Mouse (Mus musculus): Measurements from ENCODE around the gene Chrm4. TPM values are rescaled to one million over a fixed set of nuclear protein-coding genes. Genes with fewer than 3 reads are reported as not detected.

Chrm4 gene
- total and polyA plus RNA-seq, 2 experiments = not detected

DNA sequence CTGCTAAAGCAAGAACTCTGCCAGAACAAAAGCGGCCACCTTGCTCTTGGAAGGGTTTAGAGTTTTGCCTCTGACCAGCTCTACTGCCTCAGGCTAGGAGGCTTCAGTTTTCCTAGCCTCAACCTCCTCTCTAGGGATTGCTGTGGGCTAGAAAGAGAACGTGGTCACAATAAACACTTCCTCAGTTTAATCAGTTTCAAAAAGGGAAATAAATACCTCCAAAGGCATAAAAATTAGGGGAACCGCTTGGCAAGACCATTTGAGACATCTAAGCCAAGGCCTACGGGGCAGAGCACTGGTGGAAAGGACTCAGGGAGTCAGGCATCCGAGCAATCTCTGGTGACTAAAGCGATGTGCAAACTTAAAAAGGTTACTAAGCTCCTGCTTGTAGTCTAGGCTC, 28.8 kb downstream of the Chrm4 start:
- TF ChIP-seq CTCF (IDR thresholded peaks at IDR 0.05; ENCODE audit: low read depth, low read length) (no peak), POLR2A (IDR thresholded peaks at IDR 0.05; ENCODE audit: extremely low read depth, insufficient read depth, low read length) (no peak)
- no peak overlapping the region for H3K4me3 ChIP-seq (ENCODE audit: insufficient read depth, low read depth, low read length)
- no peak overlapping the region for H3K27ac ChIP-seq (replicated peaks; ENCODE audit: insufficient read depth, low read depth, low read length)
- no peaks in the 10 kb centered on the region for H3K27me3 ChIP-seq (ENCODE audit: control insufficient read depth, insufficient read depth, low read length)
- peaks cover 29% of the 10 kb centered on the region for H3K4me1 ChIP-seq (ENCODE audit: control insufficient read depth, insufficient read depth, low read length)
- H3K79me2 ChIP-seq (ENCODE audit: control insufficient read depth, insufficient read depth, low read length) = peaks cover 40% of the 10 kb centered on the region; the same call in 1 of the 2 replicates
- no peaks in the 10 kb centered on the region for H3K36me3 ChIP-seq (ENCODE audit: control insufficient read depth, insufficient read depth, low read length)
- no peak overlapping the region for H3K9ac ChIP-seq (ENCODE audit: low read depth, low read length)
- 74% methylated on average over 6 of the region's 6 CpGs for WGBS
- no peak for DNase-seq (ENCODE audit: extremely low read depth, low read depth, low spot score)

DNA sequence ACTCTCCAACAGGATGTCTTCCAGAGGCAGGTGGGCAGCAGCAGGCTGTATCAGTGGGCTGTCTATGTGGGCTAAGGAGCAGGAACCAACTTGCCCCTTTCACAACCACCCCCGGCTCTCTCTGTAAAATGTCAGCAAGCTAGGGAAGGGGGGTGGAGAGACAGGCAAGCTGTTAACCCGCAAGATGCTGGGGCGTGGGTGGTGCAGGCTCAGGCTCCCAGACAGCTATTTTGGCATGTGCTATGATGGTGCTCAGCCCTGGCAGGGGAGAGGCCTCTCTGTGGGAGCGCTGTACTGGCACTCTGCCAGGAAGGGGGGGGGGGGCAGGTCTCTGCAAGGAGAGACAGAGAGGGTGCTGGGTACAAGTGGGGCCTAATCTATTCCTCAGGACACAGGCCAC, 30.0 kb downstream of the Chrm4 start:
- DNase-seq (ENCODE audit: extremely low read depth, low read depth, low spot score) = no peak
- 22% methylated on average over 4 of the region's 4 CpGs for WGBS
- Histone ChIP-seq H3K79me2 (ENCODE audit: control insufficient read depth, insufficient read depth, low read length) (peaks cover 48% of the 10 kb centered on the region; the same call in 1 of the 2 replicates), H3K27ac (replicated peaks; ENCODE audit: insufficient read depth, low read depth, low read length) (no peak overlapping the region), H3K4me1 (ENCODE audit: control insufficient read depth, insufficient read depth, low read length) (peaks cover 34% of the 10 kb centered on the region), H3K36me3 (ENCODE audit: control insufficient read depth, insufficient read depth, low read length) (no peaks in the 10 kb centered on the region), H3K4me3 (ENCODE audit: insufficient read depth, low read depth, low read length) (no peak overlapping the region), H3K27me3 (ENCODE audit: control insufficient read depth, insufficient read depth, low read length) (no peaks in the 10 kb centered on the region), H3K9ac (ENCODE audit: low read depth, low read length) (no peak overlapping the region)
- TF ChIP-seq CTCF (IDR thresholded peaks at IDR 0.05; ENCODE audit: low read depth, low read length) (no peak), POLR2A (IDR thresholded peaks at IDR 0.05; ENCODE audit: extremely low read depth, insufficient read depth, low read length) (no peak)

DNA sequence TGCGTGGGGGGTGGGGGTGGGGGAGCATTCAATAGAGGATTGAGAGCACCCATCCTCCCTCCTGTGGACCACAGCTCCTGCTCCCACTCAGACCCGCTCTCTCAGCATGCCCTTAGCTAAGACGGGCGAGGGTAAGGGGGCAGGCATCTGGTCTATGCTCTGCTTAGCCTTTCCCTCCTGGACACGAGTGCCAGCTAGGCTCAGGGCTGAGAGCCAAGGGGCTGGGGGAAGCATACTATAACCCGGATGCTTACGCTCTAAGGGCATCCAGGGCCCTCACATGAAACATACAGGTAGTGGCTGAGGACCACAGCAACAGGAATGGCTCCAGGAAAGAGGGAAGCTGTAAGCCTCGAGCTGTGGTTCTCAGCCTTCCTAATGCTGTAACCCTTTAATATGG, 31.0 kb downstream of the Chrm4 start:
- Histone ChIP-seq H3K27me3 (ENCODE audit: control insufficient read depth, insufficient read depth, low read length) (no peaks in the 10 kb centered on the region), H3K9ac (ENCODE audit: low read depth, low read length) (no peak overlapping the region), H3K36me3 (ENCODE audit: control insufficient read depth, insufficient read depth, low read length) (no peaks in the 10 kb centered on the region), H3K4me1 (ENCODE audit: control insufficient read depth, insufficient read depth, low read length) (peaks cover 40% of the 10 kb centered on the region), H3K4me3 (ENCODE audit: insufficient read depth, low read depth, low read length) (no peak overlapping the region), H3K79me2 (ENCODE audit: control insufficient read depth, insufficient read depth, low read length) (peaks cover 47% of the 10 kb centered on the region; the same call in 1 of the 2 replicates), H3K27ac (replicated peaks; ENCODE audit: insufficient read depth, low read depth, low read length) (no peak overlapping the region)
- 83% methylated on average over 8 of the region's 8 CpGs for WGBS
- TF ChIP-seq POLR2A (IDR thresholded peaks at IDR 0.05; ENCODE audit: extremely low read depth, insufficient read depth, low read length) (no peak), CTCF (IDR thresholded peaks at IDR 0.05; ENCODE audit: low read depth, low read length) (no peak)
- no peak for DNase-seq (ENCODE audit: extremely low read depth, low read depth, low spot score)

DNA sequence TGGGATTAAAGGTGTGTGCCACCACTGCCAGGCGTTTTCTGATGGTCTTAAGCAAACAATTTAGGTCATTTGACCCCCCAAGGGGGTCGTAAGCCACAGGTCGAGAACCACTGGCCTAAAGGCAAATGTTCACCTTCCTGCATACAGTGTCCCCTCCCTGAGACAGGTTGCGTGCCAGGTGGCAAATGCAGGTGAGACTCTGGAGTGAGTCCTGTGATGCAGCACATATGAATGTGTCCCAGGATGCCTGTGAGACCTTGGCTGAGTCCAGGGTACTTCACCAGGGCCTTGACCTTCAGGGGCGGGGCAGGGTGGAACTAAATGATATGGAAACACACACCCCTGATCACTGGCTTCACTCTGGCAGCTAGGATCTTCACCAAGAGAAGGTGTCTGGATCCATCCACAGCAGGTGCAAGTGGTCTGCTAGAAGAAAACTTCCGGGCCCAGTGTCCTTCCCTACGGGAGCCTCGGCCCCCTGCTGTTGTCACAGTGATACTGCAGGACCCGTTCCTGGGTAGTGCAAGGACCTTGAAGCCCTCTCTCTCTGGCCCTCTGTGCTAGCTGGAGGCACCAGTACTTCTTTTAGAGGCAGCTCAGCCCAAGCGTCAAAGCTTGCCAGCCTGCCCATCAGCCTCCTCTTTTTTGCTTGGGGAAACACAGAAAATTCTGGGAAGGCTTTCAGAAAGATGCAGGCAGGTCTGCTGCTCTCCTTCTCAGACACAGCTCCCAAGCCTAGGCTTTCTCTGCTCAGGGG, 31.8 kb downstream of the Chrm4 start:
- Histone ChIP-seq H3K27ac (replicated peaks; ENCODE audit: insufficient read depth, low read depth, low read length) (no peak overlapping the region), H3K9ac (ENCODE audit: low read depth, low read length) (no peak overlapping the region), H3K27me3 (ENCODE audit: control insufficient read depth, insufficient read depth, low read length) (no peaks in the 10 kb centered on the region), H3K4me3 (ENCODE audit: insufficient read depth, low read depth, low read length) (no peak overlapping the region), H3K36me3 (ENCODE audit: control insufficient read depth, insufficient read depth, low read length) (no peaks in the 10 kb centered on the region), H3K4me1 (ENCODE audit: control insufficient read depth, insufficient read depth, low read length) (peaks cover 37% of the 10 kb centered on the region), H3K79me2 (ENCODE audit: control insufficient read depth, insufficient read depth, low read length) (peaks cover 41% of the 10 kb centered on the region; the same call in 1 of the 2 replicates)
- 49% methylated on average over 10 of the region's 10 CpGs for WGBS
- no peak for DNase-seq (ENCODE audit: extremely low read depth, low read depth, low spot score)
- TF ChIP-seq CTCF (IDR thresholded peaks at IDR 0.05; ENCODE audit: low read depth, low read length) (peak; percentile 84), POLR2A (IDR thresholded peaks at IDR 0.05; ENCODE audit: extremely low read depth, insufficient read depth, low read length) (no peak)

DNA sequence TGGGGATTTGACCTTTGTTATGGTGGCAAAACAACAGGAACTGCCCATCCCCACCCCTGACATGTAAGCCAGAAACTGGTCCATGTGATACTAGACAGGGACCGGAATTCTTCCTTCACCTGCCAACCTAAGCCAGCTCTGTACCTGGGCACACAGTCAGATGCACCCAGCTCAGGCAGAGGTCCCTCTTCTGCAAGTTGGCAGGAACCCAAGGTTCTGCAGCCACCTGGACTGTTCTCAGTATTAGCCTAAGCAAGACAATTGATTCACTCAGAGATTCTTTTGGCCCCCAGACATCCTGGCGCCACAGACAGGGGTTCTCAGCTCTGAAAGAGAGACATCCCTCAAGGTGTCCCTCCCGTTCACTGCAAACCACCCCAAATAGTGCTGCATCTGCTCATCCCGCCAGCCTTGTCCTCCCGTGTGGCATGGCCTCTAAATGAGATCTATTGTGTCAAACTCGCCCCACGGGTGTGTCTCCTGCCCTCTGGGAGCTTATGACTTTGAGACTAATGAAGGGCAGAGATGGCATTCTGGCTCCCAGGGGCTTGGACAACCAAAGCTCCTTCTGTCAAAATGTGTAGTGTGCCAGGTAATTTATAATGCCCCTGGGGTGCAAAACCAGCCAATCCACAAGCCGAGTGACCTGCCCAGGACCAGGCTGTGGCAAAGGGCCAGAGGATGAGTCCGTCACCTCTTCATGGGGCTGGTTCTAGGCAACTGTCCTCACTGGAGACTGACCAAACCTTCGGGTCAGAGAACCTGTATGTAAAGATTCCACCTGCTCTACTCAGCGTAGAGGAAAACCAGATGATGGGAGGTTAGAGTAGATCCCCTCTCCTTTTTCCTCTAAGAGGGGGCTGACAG, 32.7 kb downstream of the Chrm4 start:
- H3K4me3 ChIP-seq (ENCODE audit: insufficient read depth, low read depth, low read length) = no peak overlapping the region
- no peaks in the 10 kb centered on the region for H3K27me3 ChIP-seq (ENCODE audit: control insufficient read depth, insufficient read depth, low read length)
- peaks cover 37% of the 10 kb centered on the region for H3K4me1 ChIP-seq (ENCODE audit: control insufficient read depth, insufficient read depth, low read length)
- H3K9ac ChIP-seq (ENCODE audit: low read depth, low read length) = no peak overlapping the region
- peaks cover 41% of the 10 kb centered on the region; the same call in 1 of the 2 replicates for H3K79me2 ChIP-seq (ENCODE audit: control insufficient read depth, insufficient read depth, low read length)
- 53% methylated on average over 11 of the region's 11 CpGs for WGBS
- no peaks in the 10 kb centered on the region for H3K36me3 ChIP-seq (ENCODE audit: control insufficient read depth, insufficient read depth, low read length)
- DNase-seq (ENCODE audit: extremely low read depth, low read depth, low spot score) = peak; percentile 35
- H3K27ac ChIP-seq (replicated peaks; ENCODE audit: insufficient read depth, low read depth, low read length) = no peak overlapping the region
- no peak for TF ChIP-seq CTCF (IDR thresholded peaks at IDR 0.05; ENCODE audit: low read depth, low read length)
- TF ChIP-seq POLR2A (IDR thresholded peaks at IDR 0.05; ENCODE audit: extremely low read depth, insufficient read depth, low read length) = no peak
